Mouse (Mus musculus) intestine, postnatal 0 days (tissue): Measurements from ENCODE around the gene Gpank1. TPM values are rescaled to one million over a fixed set of nuclear protein-coding genes. Genes with fewer than 3 reads are reported as not detected.

ENCODE experiments used
- ATAC-seq: fragments of 200-750 bp; cut with Nextera tagmentation; 2 replicates; pipeline ENCODE4 v1.8.0; 2017; ENCODE audit warnings: mild to moderate bottlenecking, moderate TSS enrichment, moderate library complexity
- H3K27ac ChIP-seq: fragments of 300-500 bp; sonication (generic); 2 replicates; pipeline ENCODE4 v1.5.1; 2014; ENCODE audit warnings: mild to moderate bottlenecking, low read depth, low read length, moderate library complexity
- H3K27me3 ChIP-seq: fragments of 300-500 bp; sonication (generic); replicated peaks from 2 replicates; pipeline ENCODE4 v1.6.1; 2014; ENCODE audit warnings: low read length, mixed read lengths; ENCODE audit not compliant: control insufficient read depth, insufficient read depth
- H3K36me3 ChIP-seq: fragments of 300-500 bp; sonication (generic); 2 replicates; pipeline ENCODE4 v1.6.1; 2014; ENCODE audit warnings: mild to moderate bottlenecking, moderate library complexity; ENCODE audit not compliant: control insufficient read depth, insufficient read depth
- H3K4me1 ChIP-seq: fragments of 300-500 bp; sonication (generic); replicated peaks from 2 replicates; pipeline ENCODE4 v1.6.1; 2014; ENCODE audit warnings: antibody characterized with exemption, low read length, mixed read lengths; ENCODE audit not compliant: control insufficient read depth, insufficient read depth
- H3K4me2 ChIP-seq: fragments of 300-500 bp; sonication (generic); replicated peaks from 2 replicates; pipeline ENCODE4 v1.6.1; 2014; ENCODE audit warnings: low read depth, mild to moderate bottlenecking, moderate library complexity
- H3K4me3 ChIP-seq: fragments of 300-500 bp; sonication (generic); 2 replicates; pipeline ENCODE4 v1.5.1; 2014; ENCODE audit warnings: low read depth, low read length
- H3K9ac ChIP-seq: fragments of 300-500 bp; sonication (generic); 2 replicates; pipeline ENCODE4 v1.6.1; 2014; ENCODE audit warnings: mild to moderate bottlenecking, low read depth, low read length
- H3K9me3 ChIP-seq: fragments of 300-500 bp; sonication (generic); 2 replicates; pipeline ENCODE4 v1.6.1; 2016; ENCODE audit warnings: mixed run types; ENCODE audit not compliant: control insufficient read depth
- CTCF ChIP-seq: sonication (generic); IDR thresholded peaks from 2 replicates; pipeline ENCODE4 v1.5.1; 2016; ENCODE audit warnings: low read depth, mild to moderate bottlenecking, control low read depth, antibody characterized with exemption, moderate library complexity
- WGBS: fragments of 180-500 bp; shearing (Covaris S2); extraction: QIAGEN DNeasy Blood & Tissue Kit; methylation state at CpG from one replicate; pipeline ENCODE4 v1.1.7; 2014; 5-methylcytosine and 5-hydroxymethylcytosine counted together
- polyA plus RNA-seq: library from polyadenylated mRNA; unstranded; fragments of >200 nt; fragmentation: Nextera tagmentation; extraction: Ambion mirVana; gene quantifications from 2 replicates; pipeline ENCODE4 v1.2.1, GENCODE M21; 2015

Gene Gpank1
- polyA plus RNA-seq, 1 experiment from 2014 or later: 15.0 TPM

DNA sequence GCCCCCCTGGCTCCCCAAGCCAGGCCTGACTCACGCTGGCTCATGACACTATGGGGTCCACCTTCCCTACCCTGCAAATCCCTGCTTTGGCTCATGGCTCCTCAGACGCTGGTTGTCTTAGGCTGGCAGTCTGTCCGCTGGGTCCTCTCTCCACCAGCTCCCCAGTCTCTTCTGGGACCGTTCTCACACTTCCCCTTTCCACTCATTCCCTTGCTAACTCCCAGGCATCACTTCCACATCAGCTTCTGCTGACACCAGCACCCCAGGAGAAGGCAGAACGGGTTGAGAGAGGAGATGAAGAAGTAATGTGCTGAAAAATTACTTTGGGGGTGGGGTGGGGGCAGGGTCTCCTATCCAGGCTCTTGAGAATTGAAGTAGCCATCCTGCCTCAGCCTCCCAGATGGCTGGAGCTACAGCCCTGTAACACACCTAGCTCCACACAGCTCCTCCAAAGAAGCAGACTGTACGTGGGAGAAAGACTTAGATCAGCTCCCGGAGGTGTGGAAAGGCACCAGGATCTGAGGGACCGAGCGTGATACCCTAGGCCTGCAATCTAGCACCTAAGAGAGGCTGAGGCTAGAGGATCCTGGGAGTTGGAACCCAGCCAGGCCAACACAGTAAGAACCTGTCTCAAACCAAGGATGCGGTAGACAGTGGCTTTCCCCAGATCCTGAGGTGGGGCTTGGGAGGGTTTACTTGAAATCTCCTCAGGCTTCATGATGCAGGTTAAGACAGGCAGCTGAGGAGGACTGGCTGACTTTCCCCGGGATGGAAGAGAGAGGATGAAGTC lies 51.4 kb downstream of the Gpank1 start:
- H3K4me1 ChIP-seq: no peaks in the 10 kb centered on the region
- no peak for TF ChIP-seq CTCF
- no peaks in the 10 kb centered on the region for H3K9me3 ChIP-seq
- 68% methylated on average over 11 of the region's 11 CpGs for WGBS
- H3K4me2 ChIP-seq: no peak overlapping the region
- H3K27ac ChIP-seq: peak overlapping the region; percentile 50; the same call in 1 of the 2 replicates
- no peaks in the 10 kb centered on the region for H3K36me3 ChIP-seq
- H3K4me3 ChIP-seq: no peak overlapping the region
- H3K27me3 ChIP-seq: no peaks in the 10 kb centered on the region
- ATAC-seq: no peak
- H3K9ac ChIP-seq: no peak overlapping the region

DNA sequence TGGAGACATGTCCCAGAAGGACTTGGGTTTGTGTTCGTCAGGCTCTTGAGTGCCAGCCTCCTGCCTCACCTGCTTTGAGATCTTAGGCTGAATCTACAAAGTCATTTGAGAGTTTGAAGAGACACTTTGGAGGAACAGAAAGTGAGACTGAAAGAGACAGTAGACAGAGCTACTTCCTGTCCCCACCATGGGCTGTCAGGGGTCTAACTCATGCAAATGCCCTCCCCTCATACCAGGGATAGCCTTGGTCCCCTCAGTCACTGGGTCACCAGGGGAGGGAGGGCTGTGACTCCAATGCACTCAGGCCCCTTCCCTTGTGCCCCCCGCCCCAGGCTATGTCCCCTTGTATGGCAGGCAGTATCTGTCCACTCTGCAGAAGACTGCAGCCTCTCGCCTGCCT lies 52.1 kb downstream of the Gpank1 start:
- Histone ChIP-seq H3K4me3 (no peak overlapping the region), H3K27me3 (no peaks in the 10 kb centered on the region), H3K4me2 (no peak overlapping the region), H3K9me3 (no peaks in the 10 kb centered on the region), H3K27ac (peak overlapping the region; percentile 50), H3K4me1 (no peaks in the 10 kb centered on the region), H3K9ac (no peak overlapping the region), H3K36me3 (no peaks in the 10 kb centered on the region)
- WGBS: 76% methylated on average over 3 of the region's 3 CpGs
- ATAC-seq: no peak
- no peak for TF ChIP-seq CTCF

Other genes with a start within 250 kb of the Gpank1 start
- 0.74 and 1.1 TPM in 2 replicates for gene Zbtb12, start 242.0 kb upstream of the Gpank1 start, polyA plus RNA-seq
- not detected in 2 replicates for gene Gm20547, start 239.4 kb upstream of the Gpank1 start, polyA plus RNA-seq
- gene C2, start 223.2 kb upstream of the Gpank1 start, polyA plus RNA-seq: 60.3 and 66.2 TPM in 2 replicates
- gene Ehmt2, start 223.0 kb upstream of the Gpank1 start, polyA plus RNA-seq: 35.8 and 40.3 TPM in 2 replicates
- 119 and 128 TPM in 2 replicates for gene Slc44a4, start 207.0 kb upstream of the Gpank1 start, polyA plus RNA-seq
- gene Neu1, start 190.2 kb upstream of the Gpank1 start, polyA plus RNA-seq: 522 and 580 TPM in 2 replicates
- 0.64 and 1.1 TPM in 2 replicates for gene Hspa1b, start 162.2 kb upstream of the Gpank1 start, polyA plus RNA-seq
- gene Gm20481, start 151.5 kb upstream of the Gpank1 start, polyA plus RNA-seq: 0.43 TPM in 1 of 2 replicates, not detected in the other
- 6.4 and 6.5 TPM in 2 replicates for gene Hspa1a, start 149.3 kb upstream of the Gpank1 start, polyA plus RNA-seq
- 0.22 and 0.25 TPM in 2 replicates for gene Hspa1l, start 148.8 kb upstream of the Gpank1 start, polyA plus RNA-seq
- gene Lsm2, start 139.6 kb upstream of the Gpank1 start, polyA plus RNA-seq: 70.6 and 76.6 TPM in 2 replicates
- 74.0 and 84.2 TPM in 2 replicates for gene Vars, start 120.5 kb upstream of the Gpank1 start, polyA plus RNA-seq
- gene Vwa7, start 104.9 kb upstream of the Gpank1 start, polyA plus RNA-seq: 0.12 and 0.20 TPM in 2 replicates
- 3.2 and 4.6 TPM in 2 replicates for gene Sapcd1, start 93.4 kb upstream of the Gpank1 start, polyA plus RNA-seq
- gene Msh5, start 74.7 kb upstream of the Gpank1 start, polyA plus RNA-seq: 1.4 and 3.0 TPM in 2 replicates
- 290 and 312 TPM in 2 replicates for gene Clic1, start 71.5 kb upstream of the Gpank1 start, polyA plus RNA-seq
- 62.0 and 68.3 TPM in 2 replicates for gene Ddah2, start 62.4 kb upstream of the Gpank1 start, polyA plus RNA-seq
- gene Ly6g6c, start 56.1 kb upstream of the Gpank1 start, polyA plus RNA-seq: 0.12 TPM in 1 of 2 replicates, not detected in the other
- 0.13 and 0.17 TPM in 2 replicates for gene Mpig6b, start 55.3 kb upstream of the Gpank1 start, polyA plus RNA-seq
- 2.2 TPM in 2 replicates for gene Ly6g6e, start 44.6 kb upstream of the Gpank1 start, polyA plus RNA-seq
- 3.8 and 4.9 TPM in 2 replicates for gene Ly6g6d, start 43.4 kb upstream of the Gpank1 start, polyA plus RNA-seq
- gene Ly6g6f, start 35.8 kb upstream of the Gpank1 start, polyA plus RNA-seq: not detected in 2 replicates
- 101 and 103 TPM in 2 replicates for gene Abhd16a, start 32.2 kb upstream of the Gpank1 start, polyA plus RNA-seq
- gene Ly6g5c, start 13.2 kb upstream of the Gpank1 start, polyA plus RNA-seq: not detected in 2 replicates
- 0.46 and 0.59 TPM in 2 replicates for gene Ly6g5b, start 6.0 kb upstream of the Gpank1 start, polyA plus RNA-seq
- gene Csnk2b, start 598 bp downstream of the Gpank1 start, polyA plus RNA-seq: 262 and 264 TPM in 2 replicates
- gene D17H6S53E, start 4.9 kb downstream of the Gpank1 start, polyA plus RNA-seq: 26.3 and 29.7 TPM in 2 replicates
- 18.3 and 22.5 TPM in 2 replicates for gene Apom, start 10.6 kb downstream of the Gpank1 start, polyA plus RNA-seq
- gene Bag6, start 13.7 kb downstream of the Gpank1 start, polyA plus RNA-seq: 37.4 and 46.0 TPM in 2 replicates
- 40.0 and 54.1 TPM in 2 replicates for gene Prrc2a, start 43.4 kb downstream of the Gpank1 start, polyA plus RNA-seq
- gene Aif1, start 54.6 kb downstream of the Gpank1 start, polyA plus RNA-seq: 23.1 and 25.4 TPM in 2 replicates
- 11.3 and 12.9 TPM in 2 replicates for gene Lst1, start 67.0 kb downstream of the Gpank1 start, polyA plus RNA-seq
- 1.7 and 2.4 TPM in 2 replicates for gene Ltb, start 73.0 kb downstream of the Gpank1 start, polyA plus RNA-seq
- 0.17 and 0.27 TPM in 2 replicates for gene Tnf, start 80.6 kb downstream of the Gpank1 start, polyA plus RNA-seq
- 0.10 and 0.42 TPM in 2 replicates for gene Lta, start 83.9 kb downstream of the Gpank1 start, polyA plus RNA-seq
- 0.23 and 0.30 TPM in 2 replicates for gene Gm16181, start 99.4 kb downstream of the Gpank1 start, polyA plus RNA-seq
- gene Atp6v1g2, start 112.2 kb downstream of the Gpank1 start, polyA plus RNA-seq: 4.1 and 4.3 TPM in 2 replicates
- 8.1 and 8.2 TPM in 2 replicates for gene Nfkbil1, start 114.3 kb downstream of the Gpank1 start, polyA plus RNA-seq
- gene Ddx39b, start 120.3 kb downstream of the Gpank1 start, polyA plus RNA-seq: 125 and 127 TPM in 2 replicates
- 672 and 681 TPM in 2 replicates for gene H2-D1, start 141.3 kb downstream of the Gpank1 start, polyA plus RNA-seq
- gene H2-Q1, start 198.9 kb downstream of the Gpank1 start, polyA plus RNA-seq: 56.2 and 60.6 TPM in 2 replicates
- gene H2-Q2, start 220.8 kb downstream of the Gpank1 start, polyA plus RNA-seq: 693 and 712 TPM in 2 replicates